Mouse (Mus musculus) left cerebral cortex, postnatal 36 days (tissue): ENCODE measurements around the gene Frmd5. TPM values are rescaled to one million over a fixed set of nuclear protein-coding genes. Genes with fewer than 3 reads are reported as not detected.
"Not testable (repeated sequence)": the region's sequence is repeated elsewhere in the genome, so short reads cannot be mapped to it uniquely, and the experiment has no call there.

ENCODE experiments used
- DNase-seq, 2 experiments: peaks; one replicate each; pipeline ENCODE4 v3.0.0; 2021 to 2022; ENCODE audit warnings: low spot score in 2 of 2, mixed read lengths in 1 of 2
- intact Hi-C: fragments of 180-260 bp; cut with DNase I; formaldehyde crosslinking; loops from one replicate; pipeline ENCODE4 v1.15.1; 2025
- total RNA-seq, 2 experiments: library from RNA; stranded (reverse); gene quantifications; 2 replicates each; pipeline ENCODE4 v1.2.3; 2021

Gene Frmd5
- total RNA-seq, 2 experiments from 2014 or later, result 49.4 to 55.2 TPM

- intact Hi-C loops, result no loop called here
- DNase-seq, result no peak
Measured at GRCm38 (mm10) chr2:121594660-121595291, 212.1 kb downstream of the Frmd5 start.

GRCm38 (mm10) chr2:121594131-121594530, 212.8 kb downstream of the Frmd5 start:
- intact Hi-C loops, result no loop called here
- no peak for DNase-seq

GRCm38 (mm10) chr2:121588309-121588694, 218.6 kb downstream of the Frmd5 start:
- intact Hi-C loops, result no loop called here

GRCm38 (mm10) chr2:121587523-121588308, 219.2 kb downstream of the Frmd5 start:
- intact Hi-C loops, result no loop called here
- no peak for DNase-seq

More at GRCm38 (mm10) chr2:121588309-121588694, 218.6 kb downstream of the Frmd5 start:
- DNase-seq, result no peak

- intact Hi-C loops, result no loop called here
Measured at GRCm38 (mm10) chr2:121584705-121585104, 222.2 kb downstream of the Frmd5 start.

GRCm38 (mm10) chr2:121583468-121584116, 223.3 kb downstream of the Frmd5 start:
- no peak for DNase-seq
- intact Hi-C loops, result no loop called here

More at GRCm38 (mm10) chr2:121584705-121585104, 222.2 kb downstream of the Frmd5 start:
- no peak for DNase-seq

GRCm38 (mm10) chr2:121582809-121583376, 224.0 kb downstream of the Frmd5 start:
- intact Hi-C loops, result no loop called here
- no peak for DNase-seq

- no peak for DNase-seq
- intact Hi-C loops, result loop anchor here (10.0 kb wide), 1 partner anchor 419 kb away; no protein-coding TSS in a partner anchor
Measured at GRCm38 (mm10) chr2:121575741-121576201, 231.1 kb downstream of the Frmd5 start.

GRCm38 (mm10) chr2:121574066-121574630, 232.7 kb downstream of the Frmd5 start:
- DNase-seq, result no peak
- intact Hi-C loops, result loop anchor here (5.0 to 10.0 kb wide), 2 partner anchors 118 to 421 kb away; no protein-coding TSS in a partner anchor

- intact Hi-C loops, result loop anchor here (2.0 to 10.0 kb wide), 3 partner anchors 121 to 423 kb away; no protein-coding TSS in a partner anchor
- DNase-seq, result peak; percentile 76 to 85
Measured at GRCm38 (mm10) chr2:121571780-121572179, 235.1 kb downstream of the Frmd5 start.

GRCm38 (mm10) chr2:121570999-121571655, 235.8 kb downstream of the Frmd5 start:
- peak; percentile 33 to 40 for DNase-seq
- intact Hi-C loops, result loop anchor here (2.0 to 10.0 kb wide), 3 partner anchors 121 to 424 kb away; no protein-coding TSS in a partner anchor

GRCm38 (mm10) chr2:121570049-121570448, 236.8 kb downstream of the Frmd5 start:
- intact Hi-C loops, result loop anchor here (2.0 to 10.0 kb wide), 3 partner anchors 122 to 425 kb away; no protein-coding TSS in a partner anchor
- DNase-seq, result no peak

GRCm38 (mm10) chr2:121565911-121566310, 241.0 kb downstream of the Frmd5 start:
- intact Hi-C loops, result no loop called here
- DNase-seq, result no peak

GRCm38 (mm10) chr2:121563117-121563516, 243.8 kb downstream of the Frmd5 start:
- intact Hi-C loops, result no loop called here
- DNase-seq, result no peak

- intact Hi-C loops, result no loop called here
- no peak for DNase-seq
Measured at GRCm38 (mm10) chr2:121551271-121551670, 255.6 kb downstream of the Frmd5 start.

GRCm38 (mm10) chr2:121549630-121550029, 257.3 kb downstream of the Frmd5 start:
- no peak for DNase-seq
- intact Hi-C loops, result no loop called here

GRCm38 (mm10) chr2:121544829-121545228, 262.1 kb downstream of the Frmd5 start:
- intact Hi-C loops, result no loop called here
- DNase-seq, result no peak

- intact Hi-C loops, result no loop called here
- peak; percentile 46 to 58 for DNase-seq
Measured at GRCm38 (mm10) chr2:121525056-121525455, 281.8 kb downstream of the Frmd5 start.

- intact Hi-C loops, DNase-seq: not testable (repeated sequence)
Measured at GRCm38 (mm10) chr2:121522830-121523229, 284.1 kb downstream of the Frmd5 start.
